Mouse (Mus musculus) kidney, adult 2 months (tissue): Measurements from ENCODE around the gene Hist1h2aa. TPM values are rescaled to one million over a fixed set of nuclear protein-coding genes. Genes with fewer than 3 reads are reported as not detected.

ENCODE experiments used
- DNase-seq: peaks from one replicate; pipeline ENCODE4 v3.0.0; 2021
- H3K27ac ChIP-seq: fragments of 200-500 bp; 2 replicates; pipeline ENCODE4 v1.5.1; 2012; ENCODE audit warnings: low read depth, low read length, control low read depth, inconsistent platforms; ENCODE audit not compliant: insufficient read depth
- H3K27me3 ChIP-seq: fragments of 200-500 bp; replicated peaks from 2 replicates; pipeline ENCODE4 v1.6.1; 2012; ENCODE audit warnings: mild to moderate bottlenecking, moderate library complexity, low read length, inconsistent platforms; ENCODE audit not compliant: control insufficient read depth, insufficient read depth
- H3K36me3 ChIP-seq: fragments of 200-500 bp; 2 replicates; pipeline ENCODE4 v1.6.1; 2012; ENCODE audit warnings: mild to moderate bottlenecking, moderate library complexity, low read length, inconsistent platforms; ENCODE audit not compliant: control insufficient read depth, insufficient read depth
- H3K4me1 ChIP-seq: fragments of 200-500 bp; 2 replicates; pipeline ENCODE4 v1.6.1; 2011; ENCODE audit warnings: low read length; ENCODE audit not compliant: control insufficient read depth, insufficient read depth
- H3K4me3 ChIP-seq: fragments of 200-500 bp; 2 replicates; pipeline ENCODE4 v1.5.1; 2011; ENCODE audit warnings: mild to moderate bottlenecking, low read depth, low read length, control low read depth; ENCODE audit not compliant: insufficient read depth
- CTCF ChIP-seq: fragments of 200-500 bp; conservative IDR thresholded peaks from 2 replicates; pipeline ENCODE4 v1.5.1; 2011; ENCODE audit warnings: low read depth, mild to moderate bottlenecking, control low read depth, low read length, moderate library complexity, mixed read lengths; ENCODE audit not compliant: insufficient read depth, insufficient read length
- POLR2A ChIP-seq: fragments of 200-500 bp; IDR thresholded peaks from one replicate; pipeline ENCODE4 v1.6.1; 2011; ENCODE audit warnings: low read depth, low read length, control low read depth
- WGBS: fragments of 180-500 bp; shearing (Covaris S2); methylation state at CpG from one replicate; pipeline ENCODE4 v1.1.7; 2018; 5-methylcytosine and 5-hydroxymethylcytosine counted together
- polyA plus RNA-seq: library from polyadenylated mRNA; depleted of rRNA; stranded (reverse); fragments of >200 nt; gene quantifications from 2 replicates; pipeline ENCODE4 v1.2.3, GENCODE M21; 2012

The Hist1h2aa gene
- polyA plus RNA-seq, 1 experiment = not detected

DNA sequence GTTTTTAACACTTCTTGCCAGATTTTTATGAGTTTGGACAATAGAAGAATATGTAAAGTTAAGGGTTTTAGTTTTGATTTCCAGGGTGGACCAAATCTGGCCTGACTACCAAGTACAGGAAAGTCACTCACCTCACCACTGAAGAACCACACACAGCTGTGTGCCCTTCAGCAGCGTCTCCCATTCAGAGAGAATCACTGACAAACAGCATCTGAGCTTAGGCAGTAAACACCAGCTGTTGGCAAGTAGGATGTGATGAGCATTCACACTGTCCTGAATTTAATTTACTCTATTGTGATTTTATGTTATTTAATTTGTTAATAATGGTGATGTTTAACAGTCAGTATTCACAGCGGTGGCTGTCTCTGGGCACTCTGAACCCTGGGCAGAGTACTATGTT is 8.5 kb upstream of the Hist1h2aa start:
- no peak for DNase-seq
- WGBS = 63% methylated on average over 2 of the region's 2 CpGs
- Histone ChIP-seq H3K4me3 (no peak overlapping the region), H3K36me3 (no peaks in the 10 kb centered on the region), H3K27me3 (no peaks in the 10 kb centered on the region), H3K4me1 (no peaks in the 10 kb centered on the region), H3K27ac (no peak overlapping the region)
- TF ChIP-seq CTCF (no peak), POLR2A (no peak)

DNA sequence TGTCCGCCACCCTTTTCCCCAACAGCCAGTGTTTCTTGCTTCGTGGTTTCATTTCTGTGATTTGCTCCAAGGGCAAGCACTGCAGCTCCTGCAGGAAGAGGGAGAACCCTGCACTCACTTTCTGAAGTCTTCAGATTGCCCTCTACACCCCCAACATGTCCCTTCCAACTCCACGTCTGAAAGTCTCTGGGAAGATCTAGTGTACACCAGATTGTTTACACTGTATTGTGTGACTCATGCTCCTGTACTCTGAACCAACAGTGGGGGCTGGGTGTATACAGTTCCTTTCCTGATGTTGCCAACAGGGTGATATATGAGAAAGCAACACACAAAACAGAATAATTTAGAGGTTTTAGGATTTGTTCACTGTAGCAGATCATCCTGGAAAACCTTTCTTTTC is 5.6 kb upstream of the Hist1h2aa start:
- Histone ChIP-seq H3K4me1 (no peaks in the 10 kb centered on the region), H3K27ac (no peak overlapping the region), H3K27me3 (no peaks in the 10 kb centered on the region), H3K36me3 (no peaks in the 10 kb centered on the region), H3K4me3 (no peak overlapping the region)
- TF ChIP-seq POLR2A = no peak
- no peak for TF ChIP-seq CTCF
- WGBS = 51% methylated on average over 3 of the region's 3 CpGs
- no peak for DNase-seq

DNA sequence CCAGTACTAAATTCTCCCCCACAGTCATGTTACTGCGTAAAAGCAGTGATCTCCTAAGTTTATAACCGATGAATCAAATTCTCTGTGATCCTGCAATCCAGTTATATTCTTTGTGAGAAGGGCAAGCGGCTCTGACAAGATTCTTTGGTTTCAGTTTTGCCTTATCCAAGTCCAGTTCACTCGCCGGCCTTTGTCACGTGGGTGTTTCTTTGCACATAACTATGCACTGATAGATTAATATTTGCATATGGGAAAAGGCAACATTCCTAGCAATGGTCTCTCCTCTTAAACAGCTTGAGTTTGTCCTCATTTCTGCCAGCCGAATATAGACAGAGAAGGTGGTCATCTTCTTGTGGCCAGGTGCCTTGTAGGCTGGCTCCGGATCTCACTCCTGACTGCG is 3.8 kb upstream of the Hist1h2aa start:
- 78% methylated on average over 9 of the region's 9 CpGs for WGBS
- Histone ChIP-seq H3K36me3 (no peaks in the 10 kb centered on the region), H3K27ac (no peak overlapping the region), H3K27me3 (no peaks in the 10 kb centered on the region), H3K4me1 (no peaks in the 10 kb centered on the region), H3K4me3 (no peak overlapping the region)
- no peak for DNase-seq
- no peak for TF ChIP-seq POLR2A
- TF ChIP-seq CTCF = no peak

DNA sequence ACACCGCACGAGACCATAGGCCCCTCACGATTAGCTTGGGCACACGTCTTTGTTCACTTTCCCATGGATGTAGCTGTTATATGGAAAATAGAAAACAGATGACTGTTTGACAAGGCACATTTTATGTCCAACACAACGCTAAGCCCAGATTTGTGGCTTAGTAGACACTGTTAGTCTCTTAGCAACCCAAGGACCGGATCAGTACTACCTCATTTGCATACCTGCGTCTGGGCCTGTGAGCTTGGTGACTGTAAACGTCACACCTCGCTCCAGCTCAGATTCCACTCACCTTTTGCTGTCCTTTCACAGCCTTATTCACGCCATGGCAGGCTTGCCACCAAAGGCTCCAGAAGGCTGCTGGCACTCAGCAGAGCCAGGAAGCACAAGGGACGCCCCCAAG is 3.4 kb upstream of the Hist1h2aa start:
- H3K27ac ChIP-seq = no peak overlapping the region
- H3K36me3 ChIP-seq = no peaks in the 10 kb centered on the region
- TF ChIP-seq POLR2A = no peak
- no peak for TF ChIP-seq CTCF
- 72% methylated on average over 11 of the region's 11 CpGs for WGBS
- no peak for DNase-seq
- H3K4me1 ChIP-seq = no peaks in the 10 kb centered on the region
- H3K4me3 ChIP-seq = no peak overlapping the region
- no peaks in the 10 kb centered on the region for H3K27me3 ChIP-seq

DNA sequence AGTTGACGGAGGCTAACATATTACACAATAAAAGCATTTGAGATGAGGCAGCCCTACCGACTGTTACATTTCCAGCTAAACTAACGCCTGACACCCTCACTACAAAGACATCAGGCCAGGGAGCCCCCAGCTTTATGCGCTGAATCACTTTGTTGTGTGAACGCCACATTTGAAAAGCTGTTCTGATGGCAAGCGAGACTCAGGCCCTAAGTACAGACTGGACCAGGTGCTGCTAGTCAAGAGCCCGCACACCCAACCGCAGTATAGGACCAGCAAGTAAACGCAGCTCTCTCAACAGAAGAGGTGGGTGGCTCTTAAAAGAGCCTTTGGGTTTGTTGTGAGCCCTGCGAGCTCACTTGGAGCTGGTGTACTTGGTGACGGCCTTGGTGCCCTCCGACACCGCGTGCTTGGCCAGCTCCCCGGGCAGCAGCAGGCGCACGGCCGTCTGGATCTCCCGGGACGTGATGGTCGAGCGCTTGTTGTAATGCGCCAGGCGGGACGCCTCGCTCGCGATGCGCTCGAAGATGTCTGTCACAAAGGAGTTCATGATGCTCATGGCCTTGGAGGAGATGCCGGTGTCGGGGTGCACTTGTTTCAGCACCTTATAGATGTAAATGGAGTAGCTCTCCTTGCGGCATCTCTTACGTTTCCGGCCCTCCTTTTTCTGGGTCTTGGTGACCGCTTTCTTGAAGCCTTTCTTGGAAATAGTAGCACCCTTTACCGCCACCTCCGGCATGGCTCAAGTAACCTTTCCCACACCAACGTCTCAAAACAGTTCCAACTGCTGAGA is 646 bp upstream of the Hist1h2aa start, which contains the start of gene Hist1h2ba:
TSS of gene Hist1h2ba (minus strand) at position 736 of the 790 bp plus-strand sequence.
- DNase-seq = no peak
- Histone ChIP-seq H3K36me3 (no peaks in the 10 kb centered on the region), H3K4me1 (no peaks in the 10 kb centered on the region), H3K27me3 (no peaks in the 10 kb centered on the region), H3K4me3 (no peak within 1 kb of the TSS), H3K27ac (no peak within 1 kb of the TSS)
- 94% methylated on average over 39 of the region's 39 CpGs for WGBS
- TF ChIP-seq CTCF (no peak), POLR2A (no peak)

DNA sequence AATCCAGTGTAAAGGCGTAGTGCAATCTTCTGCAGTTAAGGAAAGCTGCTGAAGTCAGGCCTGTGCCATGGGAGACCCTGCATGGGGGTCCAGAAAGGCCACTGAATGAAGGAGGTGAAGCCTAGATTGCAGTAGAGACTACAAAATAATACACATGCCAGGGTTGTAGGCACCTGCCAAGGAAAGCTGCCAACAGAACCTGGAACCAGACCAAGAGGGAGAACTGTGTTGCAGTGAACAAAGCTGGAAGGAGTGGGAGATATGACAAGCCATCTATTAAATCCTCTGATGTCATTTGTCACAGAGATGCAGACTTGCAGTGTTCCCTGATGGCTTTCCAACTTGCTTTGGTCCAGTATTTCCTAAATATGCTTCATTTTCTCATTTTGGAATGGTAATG is 4.4 kb downstream of the Hist1h2aa start:
- no peaks in the 10 kb centered on the region for H3K36me3 ChIP-seq
- H3K4me1 ChIP-seq = no peaks in the 10 kb centered on the region; the same call in 1 of the 2 replicates
- DNase-seq = peak; percentile 77
- no peaks in the 10 kb centered on the region for H3K27me3 ChIP-seq
- no peak overlapping the region for H3K4me3 ChIP-seq
- TF ChIP-seq CTCF = no peak
- TF ChIP-seq POLR2A = no peak
- WGBS = 98% methylated on average over 1 of the region's 1 CpGs
- H3K27ac ChIP-seq = no peak overlapping the region

DNA sequence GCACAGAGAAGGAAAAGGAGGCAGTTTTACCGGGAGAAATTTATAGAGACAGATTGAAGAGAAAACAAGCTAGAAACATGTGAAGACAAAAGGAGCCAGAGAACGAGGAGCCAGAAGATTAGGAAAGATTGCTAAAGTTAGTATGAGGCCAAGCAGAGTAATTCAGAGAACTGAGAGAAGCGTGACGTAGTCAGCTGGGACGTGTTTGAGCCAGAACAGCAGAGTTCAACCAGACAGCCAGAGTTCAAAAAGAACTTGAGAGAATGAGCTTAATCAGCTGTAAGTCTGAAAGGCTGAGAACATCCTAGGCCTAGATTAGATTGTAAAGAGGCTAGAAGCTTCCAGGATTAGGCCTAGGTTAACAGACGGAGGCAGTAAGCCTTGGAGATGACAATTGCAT is 6.0 kb downstream of the Hist1h2aa start:
- TF ChIP-seq CTCF (no peak), POLR2A (no peak)
- no peaks in the 10 kb centered on the region for H3K27me3 ChIP-seq
- no peak overlapping the region for H3K27ac ChIP-seq
- no peaks in the 10 kb centered on the region; the same call in 1 of the 2 replicates for H3K4me1 ChIP-seq
- peak; percentile 47 for DNase-seq
- no peaks in the 10 kb centered on the region for H3K36me3 ChIP-seq
- 56% methylated on average over 6 of the region's 6 CpGs for WGBS
- no peak overlapping the region for H3K4me3 ChIP-seq
